Mouse (Mus musculus): ENCODE results near the gene Borcs5. TPM values are rescaled to one million over a fixed set of nuclear protein-coding genes. Genes with fewer than 3 reads are reported as not detected.

The Borcs5 gene
- polyA plus RNA-seq, 1 experiment from 2014 or later, result 13.5 TPM

DNA sequence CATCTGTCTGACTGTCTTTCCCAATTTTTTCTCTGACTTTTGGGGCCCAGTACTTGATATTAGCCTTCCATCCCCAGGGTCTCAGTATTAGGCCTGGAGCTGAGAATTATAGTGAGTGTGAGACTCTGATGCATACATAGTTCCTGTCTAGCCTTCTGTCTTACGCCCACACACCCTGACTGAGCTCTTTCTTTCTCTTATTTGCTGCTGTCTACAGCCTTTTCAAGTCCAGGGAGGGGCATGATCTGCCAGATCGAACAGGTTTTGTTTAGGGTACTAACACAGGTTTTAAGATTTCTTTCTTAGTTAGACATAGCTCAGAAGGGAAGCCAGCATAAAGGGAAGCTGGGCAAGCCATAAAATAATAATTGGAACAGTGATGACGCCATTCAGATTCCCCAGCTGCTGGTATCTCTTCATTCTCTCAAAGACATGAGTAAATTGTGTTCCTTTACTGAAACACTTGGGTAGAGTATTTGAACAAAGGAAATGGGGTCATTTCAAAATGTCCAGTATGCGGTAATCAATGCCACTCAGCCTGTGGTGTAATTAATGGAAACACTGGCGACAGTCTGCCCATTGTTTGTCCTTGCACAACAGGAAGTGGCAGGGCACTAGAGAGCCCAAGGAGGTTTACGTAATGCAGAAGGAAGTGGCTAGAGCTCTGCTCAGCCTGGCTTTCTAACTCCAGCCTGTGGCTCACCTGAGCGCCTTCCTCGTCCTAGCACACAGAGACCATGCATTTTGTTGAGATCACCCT lies 61.3 kb downstream of the Borcs5 start:
- ATAC-seq, result peak; percentile 96
- no peak overlapping the region for H3K4me3 ChIP-seq (ENCODE audit: low read depth, low read length)
- H3K4me2 ChIP-seq (replicated peaks; ENCODE audit: low read depth), result no peak overlapping the region
- no peak for TF ChIP-seq CTCF (IDR thresholded peaks at IDR 0.05; ENCODE audit: low read depth)
- no peaks in the 10 kb centered on the region for H3K36me3 ChIP-seq (ENCODE audit: control insufficient read depth, insufficient read depth)
- no peak overlapping the region for H3K9ac ChIP-seq (ENCODE audit: low read depth, low read length)
- no peaks in the 10 kb centered on the region for H3K27me3 ChIP-seq (replicated peaks; ENCODE audit: control insufficient read depth, insufficient read depth, low read length)
- no peaks in the 10 kb centered on the region for H3K4me1 ChIP-seq (replicated peaks; ENCODE audit: control insufficient read depth, insufficient read depth, low read length)
- 35% methylated on average over 8 of the region's 8 CpGs for WGBS
- H3K27ac ChIP-seq (ENCODE audit: low read depth, low read length), result peak overlapping the region; percentile 75
- H3K9me3 ChIP-seq (ENCODE audit: control insufficient read depth), result no peaks in the 10 kb centered on the region

DNA sequence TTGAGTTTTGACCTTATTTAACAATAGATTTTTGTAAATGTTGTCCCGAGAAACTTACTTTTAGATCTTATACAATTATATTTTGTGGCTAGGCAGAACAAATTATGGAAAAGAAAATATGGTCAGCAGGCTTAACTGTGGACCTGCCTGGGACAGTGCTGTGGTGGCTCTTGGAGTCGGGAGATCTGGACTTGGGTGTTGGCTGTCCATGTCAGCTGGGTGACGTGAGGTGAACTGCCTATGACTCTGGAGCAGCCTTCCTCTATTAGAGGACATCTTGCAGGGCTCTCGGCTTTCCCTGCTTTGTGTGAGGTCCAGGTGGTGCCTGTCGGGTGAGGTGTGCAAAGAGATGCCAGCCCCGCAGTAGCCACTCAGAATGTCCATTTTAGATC lies 61.9 kb downstream of the Borcs5 start:
- Histone ChIP-seq H3K4me1 (replicated peaks; ENCODE audit: control insufficient read depth, insufficient read depth, low read length) (no peaks in the 10 kb centered on the region), H3K9me3 (ENCODE audit: control insufficient read depth) (no peaks in the 10 kb centered on the region), H3K4me2 (replicated peaks; ENCODE audit: low read depth) (no peak overlapping the region), H3K9ac (ENCODE audit: low read depth, low read length) (no peak overlapping the region), H3K36me3 (ENCODE audit: control insufficient read depth, insufficient read depth) (no peaks in the 10 kb centered on the region), H3K27me3 (replicated peaks; ENCODE audit: control insufficient read depth, insufficient read depth, low read length) (no peaks in the 10 kb centered on the region), H3K27ac (ENCODE audit: low read depth, low read length) (peak overlapping the region; percentile 75), H3K4me3 (ENCODE audit: low read depth, low read length) (no peak overlapping the region)
- WGBS, result 66% methylated on average over 6 of the region's 6 CpGs
- no peak for TF ChIP-seq CTCF (IDR thresholded peaks at IDR 0.05; ENCODE audit: low read depth)
- ATAC-seq, result peak; percentile 62; the same call in 1 of the 2 replicates

DNA sequence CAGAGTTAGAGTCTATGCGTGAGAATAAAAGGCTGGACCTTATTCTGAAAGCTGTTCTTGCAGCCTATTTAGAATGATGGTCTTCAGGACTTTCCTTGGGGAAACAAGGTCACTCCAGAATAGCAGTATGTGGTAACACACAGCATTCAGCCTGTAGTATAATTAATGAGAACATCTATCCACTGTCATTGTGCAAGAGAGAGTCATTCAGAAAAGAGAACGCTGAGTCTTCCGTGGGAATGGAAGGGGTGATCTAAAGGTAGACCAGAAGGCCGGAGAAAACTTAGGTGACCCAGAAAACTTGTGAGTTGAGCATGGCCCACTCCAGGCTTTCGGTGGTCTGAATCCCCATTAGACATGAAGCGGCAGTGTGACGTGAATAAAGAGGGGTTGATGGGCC lies 62.9 kb downstream of the Borcs5 start:
- ATAC-seq, result no peak
- no peak for TF ChIP-seq CTCF (IDR thresholded peaks at IDR 0.05; ENCODE audit: low read depth)
- WGBS, result 95% methylated on average over 7 of the region's 7 CpGs

DNA sequence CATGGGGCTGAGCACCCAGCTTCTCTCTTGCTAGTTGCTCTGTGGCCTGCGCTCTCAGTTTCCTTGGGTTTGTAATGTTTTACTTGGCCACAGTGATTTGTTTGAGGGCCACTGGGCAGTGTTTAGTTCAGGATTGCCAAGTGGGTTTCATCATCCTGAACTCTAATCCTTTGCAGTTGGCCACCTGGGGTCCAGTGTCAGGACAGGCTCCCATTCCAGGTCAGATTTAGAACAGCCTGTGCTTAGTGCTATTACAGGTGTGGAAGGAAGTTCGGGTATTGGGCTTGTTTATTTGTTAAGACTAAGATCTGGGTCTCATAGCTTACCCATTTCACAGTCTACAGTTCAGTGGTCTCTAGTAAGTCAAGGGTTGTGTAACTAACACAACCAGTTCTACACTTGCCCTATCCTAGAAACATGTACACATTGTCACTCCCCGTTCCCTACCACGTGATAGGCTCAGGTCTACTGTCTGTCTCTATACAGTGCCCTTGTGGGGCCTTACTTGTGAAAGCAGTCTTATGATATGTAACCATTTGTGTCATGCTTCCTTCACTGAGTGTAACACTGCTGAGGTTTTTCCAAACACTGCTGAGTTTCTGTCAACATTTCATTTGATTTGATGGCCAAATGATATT lies 63.9 kb downstream of the Borcs5 start:
- Histone ChIP-seq H3K4me2 (replicated peaks; ENCODE audit: low read depth) (no peak overlapping the region), H3K27me3 (replicated peaks; ENCODE audit: control insufficient read depth, insufficient read depth, low read length) (no peaks in the 10 kb centered on the region), H3K4me3 (ENCODE audit: low read depth, low read length) (no peak overlapping the region), H3K27ac (ENCODE audit: low read depth, low read length) (no peak overlapping the region), H3K9ac (ENCODE audit: low read depth, low read length) (no peak overlapping the region), H3K4me1 (replicated peaks; ENCODE audit: control insufficient read depth, insufficient read depth, low read length) (no peaks in the 10 kb centered on the region), H3K9me3 (ENCODE audit: control insufficient read depth) (no peaks in the 10 kb centered on the region), H3K36me3 (ENCODE audit: control insufficient read depth, insufficient read depth) (no peaks in the 10 kb centered on the region)
- no peak for TF ChIP-seq CTCF (IDR thresholded peaks at IDR 0.05; ENCODE audit: low read depth)
- ATAC-seq, result no peak
- WGBS, result 85% methylated on average over 4 of the region's 4 CpGs

More for the DNA sequence above, 62.9 kb downstream of the Borcs5 start:
- no peaks in the 10 kb centered on the region for H3K4me1 ChIP-seq (replicated peaks; ENCODE audit: control insufficient read depth, insufficient read depth, low read length)
- no peak overlapping the region for H3K4me2 ChIP-seq (replicated peaks; ENCODE audit: low read depth)
- no peaks in the 10 kb centered on the region for H3K36me3 ChIP-seq (ENCODE audit: control insufficient read depth, insufficient read depth)
- no peak overlapping the region for H3K27ac ChIP-seq (ENCODE audit: low read depth, low read length)
- H3K9ac ChIP-seq (ENCODE audit: low read depth, low read length), result no peak overlapping the region
- H3K4me3 ChIP-seq (ENCODE audit: low read depth, low read length), result no peak overlapping the region
- no peaks in the 10 kb centered on the region for H3K27me3 ChIP-seq (replicated peaks; ENCODE audit: control insufficient read depth, insufficient read depth, low read length)
- no peaks in the 10 kb centered on the region for H3K9me3 ChIP-seq (ENCODE audit: control insufficient read depth)

DNA sequence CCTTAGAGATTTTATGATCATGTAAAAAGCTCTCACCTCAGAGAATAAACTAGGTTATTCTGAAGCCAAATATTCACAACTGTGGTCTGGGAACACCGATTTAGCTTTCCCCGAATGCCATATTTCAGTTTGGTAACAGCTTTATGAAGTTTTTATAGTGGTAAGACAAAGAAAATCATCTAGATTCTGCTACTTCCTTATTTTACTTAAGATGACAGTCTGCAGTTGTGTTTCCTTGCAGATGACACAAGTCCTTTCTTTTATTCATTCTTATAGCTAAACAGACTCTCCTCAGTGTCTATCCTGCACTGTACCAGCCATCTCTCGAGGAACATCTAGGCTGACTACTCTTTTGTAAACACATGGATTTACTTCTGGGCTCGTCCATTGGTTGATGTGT lies 67.2 kb downstream of the Borcs5 start:
- peaks cover 4% of the 10 kb centered on the region for H3K36me3 ChIP-seq (ENCODE audit: control insufficient read depth, insufficient read depth)
- no peak for TF ChIP-seq CTCF (IDR thresholded peaks at IDR 0.05; ENCODE audit: low read depth)
- no peak for ATAC-seq
- H3K9ac ChIP-seq (ENCODE audit: low read depth, low read length), result no peak overlapping the region
- no peak overlapping the region for H3K4me2 ChIP-seq (replicated peaks; ENCODE audit: low read depth)
- no peak overlapping the region for H3K4me3 ChIP-seq (ENCODE audit: low read depth, low read length)
- 70% methylated on average over 4 of the region's 4 CpGs for WGBS
- H3K9me3 ChIP-seq (ENCODE audit: control insufficient read depth), result no peaks in the 10 kb centered on the region
- H3K4me1 ChIP-seq (replicated peaks; ENCODE audit: control insufficient read depth, insufficient read depth, low read length), result no peaks in the 10 kb centered on the region
- H3K27ac ChIP-seq (ENCODE audit: low read depth, low read length), result no peak overlapping the region
- H3K27me3 ChIP-seq (replicated peaks; ENCODE audit: control insufficient read depth, insufficient read depth, low read length), result no peaks in the 10 kb centered on the region

DNA sequence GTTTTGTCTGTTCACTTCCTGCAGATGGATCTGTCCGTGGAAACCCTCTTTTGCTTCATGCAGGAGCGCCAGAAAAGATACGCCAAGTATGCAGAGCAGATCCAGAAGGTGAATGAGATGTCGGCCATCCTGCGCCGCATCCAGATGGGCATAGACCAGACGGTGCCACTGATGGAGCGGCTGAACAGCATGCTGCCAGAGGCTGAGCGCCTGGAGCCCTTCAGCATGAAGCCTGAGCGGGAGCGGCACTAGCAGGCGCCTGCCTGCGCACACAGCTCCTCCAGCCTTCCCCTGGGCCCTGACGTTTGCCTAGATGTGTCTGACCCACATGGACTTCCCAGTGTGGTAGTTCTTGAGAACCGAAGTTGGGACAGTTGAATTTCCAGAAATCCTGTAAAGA lies 70.7 kb downstream of the Borcs5 start:
- H3K4me2 ChIP-seq (replicated peaks; ENCODE audit: low read depth), result no peak overlapping the region
- no peak overlapping the region for H3K27ac ChIP-seq (ENCODE audit: low read depth, low read length)
- no peak overlapping the region for H3K9ac ChIP-seq (ENCODE audit: low read depth, low read length)
- peaks cover 12% of the 10 kb centered on the region for H3K36me3 ChIP-seq (ENCODE audit: control insufficient read depth, insufficient read depth)
- WGBS, result 86% methylated on average over 15 of the region's 15 CpGs
- no peaks in the 10 kb centered on the region for H3K4me1 ChIP-seq (replicated peaks; ENCODE audit: control insufficient read depth, insufficient read depth, low read length)
- H3K9me3 ChIP-seq (ENCODE audit: control insufficient read depth), result no peaks in the 10 kb centered on the region
- no peaks in the 10 kb centered on the region for H3K27me3 ChIP-seq (replicated peaks; ENCODE audit: control insufficient read depth, insufficient read depth, low read length)
- TF ChIP-seq CTCF (IDR thresholded peaks at IDR 0.05; ENCODE audit: low read depth), result no peak
- no peak for ATAC-seq
- no peak overlapping the region for H3K4me3 ChIP-seq (ENCODE audit: low read depth, low read length)

Data from intestine, postnatal 0 days (tissue).